Mouse (Mus musculus): ENCODE measurements around the gene Actbl2. TPM values are rescaled to one million over a fixed set of nuclear protein-coding genes. Genes with fewer than 3 reads are reported as not detected.
A peak's percentile ranks its signal among the peaks of the same experiment; 100 is the strongest.

Gene Actbl2
- 0.05 TPM in 1 of 2 replicates, not detected in the other for polyA plus RNA-seq (2015; fragmentation: Nextera tagmentation; extraction: Ambion mirVana)

DNA sequence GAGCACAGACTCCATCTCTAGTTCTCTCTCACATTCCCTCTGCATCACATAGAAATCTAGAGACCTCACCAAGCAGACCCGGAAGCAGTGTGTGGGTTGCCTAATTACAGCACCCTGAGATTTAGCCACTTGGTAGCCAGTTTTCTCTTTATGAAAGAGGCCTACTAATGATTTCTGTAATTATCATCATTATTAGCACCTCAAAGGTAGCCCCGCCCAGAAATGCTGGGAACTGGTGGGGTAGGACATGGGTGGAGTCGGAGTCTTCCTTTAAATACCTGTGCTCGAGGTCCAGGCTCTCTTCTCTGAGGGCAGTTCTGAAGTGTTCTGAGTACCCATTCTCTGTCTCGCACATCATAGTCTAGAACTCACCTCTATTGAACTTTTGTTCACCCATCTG lies at the start of gene Actbl2:
Gene Actbl2 (plus strand): TSS at position 301 of the 400 bp plus-strand sequence.
- Histone ChIP-seq H3K4me2 (ENCODE audit: low read length) (no peak within 1 kb of the TSS), H3K36me3 (ENCODE audit: control insufficient read depth, insufficient read depth, low read length) (no peaks in the 10 kb centered on the region), H3K4me1 (ENCODE audit: control insufficient read depth, insufficient read depth, low read depth, low read length) (no peaks in the 10 kb centered on the region), H3K27ac (ENCODE audit: low read depth, low read length) (no peak within 1 kb of the TSS), H3K27me3 (replicated peaks; ENCODE audit: control insufficient read depth, insufficient read depth, low read length) (no peaks in the 10 kb centered on the region), H3K9ac (ENCODE audit: low read depth, low read length) (no peak within 1 kb of the TSS), H3K4me3 (ENCODE audit: low read length) (no peak within 1 kb of the TSS), H3K9me3 (ENCODE audit: control insufficient read depth, low read length) (no peaks in the 10 kb centered on the region)
- no peak for ATAC-seq
- whole genome bisulfite sequencing: 95% methylated on average over 5 of the region's 5 CpGs

DNA sequence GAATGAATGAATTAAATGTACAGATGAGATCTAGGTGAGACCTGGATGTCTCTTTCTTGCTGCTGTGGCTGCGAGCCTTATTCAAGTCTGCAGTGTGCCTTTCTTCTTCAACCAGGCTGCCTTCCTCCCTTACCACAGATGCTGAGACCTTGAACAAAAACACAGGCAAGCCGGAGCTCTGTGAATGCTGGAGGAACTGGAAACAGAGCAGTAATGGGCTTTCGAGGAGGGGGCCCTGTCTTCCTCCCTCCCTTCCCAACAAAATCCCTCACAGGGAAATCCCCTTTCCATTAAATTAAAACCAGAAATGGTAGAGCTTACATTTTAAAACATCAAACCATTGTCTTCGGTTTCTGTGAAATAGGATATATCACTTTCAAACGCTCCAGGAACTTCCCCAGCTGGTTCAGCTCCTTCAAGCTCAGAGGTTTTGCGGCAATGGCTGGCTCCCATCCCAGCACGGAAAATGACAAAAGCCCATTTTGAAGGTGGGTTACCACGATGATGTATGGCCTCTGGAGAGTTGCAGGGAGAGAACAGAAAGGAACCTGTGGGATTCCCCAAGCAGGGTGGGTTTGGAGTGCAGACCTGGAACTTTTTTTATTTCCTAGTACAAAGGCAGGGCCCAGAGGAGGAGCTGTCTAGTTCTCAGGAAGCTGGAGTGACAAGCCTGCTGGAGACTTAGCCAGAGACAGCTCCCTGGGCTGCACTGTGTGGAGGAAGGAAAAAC lies 44.0 kb upstream of the Actbl2 start:
- H3K9ac ChIP-seq (ENCODE audit: low read depth, low read length): no peak overlapping the region
- no peaks in the 10 kb centered on the region for H3K4me1 ChIP-seq (ENCODE audit: control insufficient read depth, insufficient read depth, low read depth, low read length)
- no peak for ATAC-seq
- H3K36me3 ChIP-seq (ENCODE audit: control insufficient read depth, insufficient read depth, low read length): no peaks in the 10 kb centered on the region
- H3K4me2 ChIP-seq (ENCODE audit: low read length): no peak overlapping the region
- no peak overlapping the region for H3K4me3 ChIP-seq (ENCODE audit: low read length)
- H3K27ac ChIP-seq (ENCODE audit: low read depth, low read length): no peak overlapping the region
- 51% methylated on average over 8 of the region's 8 CpGs for WGBS
- no peaks in the 10 kb centered on the region for H3K27me3 ChIP-seq (replicated peaks; ENCODE audit: control insufficient read depth, insufficient read depth, low read length)
- H3K9me3 ChIP-seq (ENCODE audit: control insufficient read depth, low read length): no peaks in the 10 kb centered on the region

- WGBS: 35% methylated on average over 5 of the region's 5 CpGs
- Histone ChIP-seq H3K4me2 (ENCODE audit: low read length) (no peak overlapping the region), H3K4me1 (ENCODE audit: control insufficient read depth, insufficient read depth, low read depth, low read length) (no peaks in the 10 kb centered on the region), H3K9ac (ENCODE audit: low read depth, low read length) (no peak overlapping the region), H3K36me3 (ENCODE audit: control insufficient read depth, insufficient read depth, low read length) (no peaks in the 10 kb centered on the region), H3K27ac (ENCODE audit: low read depth, low read length) (no peak overlapping the region), H3K27me3 (replicated peaks; ENCODE audit: control insufficient read depth, insufficient read depth, low read length) (no peaks in the 10 kb centered on the region), H3K9me3 (ENCODE audit: control insufficient read depth, low read length) (no peaks in the 10 kb centered on the region), H3K4me3 (ENCODE audit: low read length) (no peak overlapping the region)
- ATAC-seq: no peak
Observed at GRCm38 (mm10) chr13:111228768-111229167, 26.0 kb upstream of the Actbl2 start.

GRCm38 (mm10) chr13:111229541-111229940 lies 25.3 kb upstream of the Actbl2 start:
- Histone ChIP-seq H3K9me3 (ENCODE audit: control insufficient read depth, low read length) (no peaks in the 10 kb centered on the region), H3K27ac (ENCODE audit: low read depth, low read length) (no peak overlapping the region), H3K4me3 (ENCODE audit: low read length) (no peak overlapping the region), H3K27me3 (replicated peaks; ENCODE audit: control insufficient read depth, insufficient read depth, low read length) (no peaks in the 10 kb centered on the region), H3K4me1 (ENCODE audit: control insufficient read depth, insufficient read depth, low read depth, low read length) (no peaks in the 10 kb centered on the region), H3K9ac (ENCODE audit: low read depth, low read length) (no peak overlapping the region), H3K36me3 (ENCODE audit: control insufficient read depth, insufficient read depth, low read length) (no peaks in the 10 kb centered on the region), H3K4me2 (ENCODE audit: low read length) (no peak overlapping the region)
- WGBS: 84% methylated on average over 6 of the region's 6 CpGs
- ATAC-seq: no peak

DNA sequence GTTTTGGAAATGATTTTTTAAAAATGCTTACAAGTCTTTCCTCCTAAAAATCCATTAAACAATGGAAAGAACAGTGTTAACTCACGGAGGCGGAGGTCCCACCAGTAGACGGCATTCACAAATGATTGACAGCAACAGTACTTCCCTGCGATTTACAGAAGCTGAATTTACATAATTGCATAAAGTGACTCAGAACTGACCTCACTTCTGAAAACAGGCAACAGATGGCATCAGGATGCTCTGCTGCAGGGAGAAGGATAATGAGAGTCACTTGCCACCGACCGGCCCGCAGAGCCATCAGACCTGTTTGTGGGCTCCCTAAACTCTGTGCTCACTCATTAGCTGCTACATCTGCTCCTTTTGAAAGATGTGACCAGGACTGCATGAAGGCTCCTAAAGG lies 22.4 kb upstream of the Actbl2 start:
- Histone ChIP-seq H3K9ac (ENCODE audit: low read depth, low read length) (no peak overlapping the region), H3K27ac (ENCODE audit: low read depth, low read length) (no peak overlapping the region), H3K4me1 (ENCODE audit: control insufficient read depth, insufficient read depth, low read depth, low read length) (no peaks in the 10 kb centered on the region; the same call in 1 of the 2 replicates), H3K36me3 (ENCODE audit: control insufficient read depth, insufficient read depth, low read length) (no peaks in the 10 kb centered on the region), H3K4me2 (ENCODE audit: low read length) (no peak overlapping the region), H3K9me3 (ENCODE audit: control insufficient read depth, low read length) (no peaks in the 10 kb centered on the region), H3K27me3 (replicated peaks; ENCODE audit: control insufficient read depth, insufficient read depth, low read length) (no peaks in the 10 kb centered on the region), H3K4me3 (ENCODE audit: low read length) (no peak overlapping the region)
- WGBS: 45% methylated on average over 7 of the region's 7 CpGs
- no peak for ATAC-seq

DNA sequence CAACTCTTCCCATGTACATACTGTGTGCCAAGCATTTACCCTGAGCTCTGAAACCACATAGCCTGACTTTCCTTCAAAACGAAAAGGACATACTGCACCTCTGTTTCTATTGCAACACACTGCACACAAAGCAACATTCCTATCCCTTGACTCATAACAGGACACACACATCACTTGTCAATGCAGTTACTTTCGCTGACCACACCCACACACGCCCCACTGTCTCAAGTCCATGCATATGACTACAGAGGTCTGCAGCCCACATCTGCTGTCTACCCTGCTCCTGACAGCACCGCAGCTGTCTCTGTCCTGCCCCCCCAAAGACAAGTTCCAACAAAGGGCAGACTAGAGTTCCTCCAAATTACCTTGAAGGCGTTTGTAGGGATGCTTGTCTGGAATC lies 21.5 kb upstream of the Actbl2 start:
- Histone ChIP-seq H3K36me3 (ENCODE audit: control insufficient read depth, insufficient read depth, low read length) (no peaks in the 10 kb centered on the region), H3K4me2 (ENCODE audit: low read length) (no peak overlapping the region), H3K9ac (ENCODE audit: low read depth, low read length) (no peak overlapping the region), H3K4me3 (ENCODE audit: low read length) (no peak overlapping the region), H3K9me3 (ENCODE audit: control insufficient read depth, low read length) (no peaks in the 10 kb centered on the region), H3K4me1 (ENCODE audit: control insufficient read depth, insufficient read depth, low read depth, low read length) (no peaks in the 10 kb centered on the region; the same call in 1 of the 2 replicates), H3K27me3 (replicated peaks; ENCODE audit: control insufficient read depth, insufficient read depth, low read length) (no peaks in the 10 kb centered on the region), H3K27ac (ENCODE audit: low read depth, low read length) (no peak overlapping the region)
- 71% methylated on average over 5 of the region's 5 CpGs for WGBS
- no peak for ATAC-seq

DNA sequence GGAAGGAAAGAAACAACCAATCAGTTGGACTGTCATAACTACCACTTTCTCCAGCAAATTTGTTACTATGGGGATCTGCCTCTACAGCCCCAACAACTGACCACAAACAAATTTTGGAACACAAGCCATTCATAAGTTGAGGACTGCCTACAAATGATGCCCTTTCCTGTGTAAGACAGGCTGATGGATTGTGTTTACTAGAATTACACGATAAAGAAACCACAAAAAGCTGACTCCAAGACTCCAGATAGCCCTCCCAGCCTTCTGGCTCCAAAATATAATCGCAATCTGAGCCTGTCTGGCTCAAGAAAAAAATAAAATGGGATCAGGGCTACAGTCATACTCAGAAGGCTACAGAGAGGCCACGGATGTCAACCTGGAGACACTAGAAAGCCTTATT lies 20.2 kb upstream of the Actbl2 start:
- no peak for ATAC-seq
- H3K27ac ChIP-seq (ENCODE audit: low read depth, low read length): no peak overlapping the region
- WGBS: 84% methylated on average over 3 of the region's 3 CpGs

DNA sequence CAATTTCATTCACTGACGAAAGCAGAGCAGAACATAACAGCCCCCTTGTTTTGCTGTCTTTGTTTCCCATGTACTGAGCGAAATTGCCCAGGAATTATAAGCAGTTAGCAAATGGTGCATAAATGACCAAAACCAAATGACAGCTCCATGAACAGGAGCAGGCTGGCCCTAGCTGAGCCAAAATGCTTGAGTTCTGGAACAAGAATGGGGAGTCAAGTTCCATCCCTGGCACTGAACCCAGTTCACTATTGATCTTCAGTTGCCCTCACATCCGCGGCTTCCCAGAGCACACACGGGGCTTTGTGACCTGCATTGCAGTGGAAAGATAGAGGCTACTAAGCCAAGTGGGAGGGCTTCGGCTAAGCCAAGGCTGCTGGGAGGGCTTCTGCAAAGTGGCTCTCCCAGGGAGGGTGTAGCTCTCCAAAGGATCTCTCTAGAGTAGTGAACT lies 19.1 kb upstream of the Actbl2 start:
- Histone ChIP-seq H3K4me1 (ENCODE audit: control insufficient read depth, insufficient read depth, low read depth, low read length) (no peaks in the 10 kb centered on the region; the same call in 1 of the 2 replicates), H3K4me2 (ENCODE audit: low read length) (no peak overlapping the region), H3K27ac (ENCODE audit: low read depth, low read length) (no peak overlapping the region), H3K9me3 (ENCODE audit: control insufficient read depth, low read length) (no peaks in the 10 kb centered on the region; the same call in 1 of the 2 replicates), H3K9ac (ENCODE audit: low read depth, low read length) (no peak overlapping the region), H3K4me3 (ENCODE audit: low read length) (no peak overlapping the region), H3K27me3 (replicated peaks; ENCODE audit: control insufficient read depth, insufficient read depth, low read length) (no peaks in the 10 kb centered on the region), H3K36me3 (ENCODE audit: control insufficient read depth, insufficient read depth, low read length) (no peaks in the 10 kb centered on the region)
- 48% methylated on average over 6 of the region's 6 CpGs for WGBS
- peak; percentile 92 for ATAC-seq

More for the DNA sequence above, 20.2 kb upstream of the Actbl2 start:
- Histone ChIP-seq H3K9ac (ENCODE audit: low read depth, low read length) (no peak overlapping the region), H3K4me1 (ENCODE audit: control insufficient read depth, insufficient read depth, low read depth, low read length) (no peaks in the 10 kb centered on the region; the same call in 1 of the 2 replicates), H3K27me3 (replicated peaks; ENCODE audit: control insufficient read depth, insufficient read depth, low read length) (no peaks in the 10 kb centered on the region), H3K9me3 (ENCODE audit: control insufficient read depth, low read length) (no peaks in the 10 kb centered on the region), H3K4me2 (ENCODE audit: low read length) (no peak overlapping the region), H3K4me3 (ENCODE audit: low read length) (no peak overlapping the region), H3K36me3 (ENCODE audit: control insufficient read depth, insufficient read depth, low read length) (no peaks in the 10 kb centered on the region)

DNA sequence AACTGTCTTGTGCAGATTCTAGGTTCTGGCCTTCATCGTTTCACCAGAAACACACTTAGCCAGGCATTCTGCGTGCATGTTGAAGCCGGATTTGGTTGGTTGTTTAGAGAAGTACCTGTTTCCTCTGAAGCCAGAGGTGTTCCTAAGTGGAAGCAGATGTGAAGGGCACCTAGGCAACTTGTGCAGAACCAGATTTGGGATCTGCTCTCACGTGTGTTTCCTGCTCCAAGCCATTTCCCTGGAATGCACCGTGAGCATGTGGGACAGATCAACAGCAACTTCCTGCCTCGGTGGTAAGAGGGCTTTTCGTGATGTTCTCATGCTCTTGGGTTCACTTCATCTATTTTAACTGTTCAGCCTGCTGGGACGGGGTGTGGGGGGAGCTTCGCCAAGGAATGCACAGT lies 18.4 kb upstream of the Actbl2 start:
- Histone ChIP-seq H3K36me3 (ENCODE audit: control insufficient read depth, insufficient read depth, low read length) (no peaks in the 10 kb centered on the region), H3K4me1 (ENCODE audit: control insufficient read depth, insufficient read depth, low read depth, low read length) (no peaks in the 10 kb centered on the region; the same call in 1 of the 2 replicates), H3K9ac (ENCODE audit: low read depth, low read length) (no peak overlapping the region), H3K4me2 (ENCODE audit: low read length) (no peak overlapping the region), H3K27me3 (replicated peaks; ENCODE audit: control insufficient read depth, insufficient read depth, low read length) (no peaks in the 10 kb centered on the region), H3K4me3 (ENCODE audit: low read length) (no peak overlapping the region), H3K27ac (ENCODE audit: low read depth, low read length) (peak overlapping the region; percentile 10; the same call in 1 of the 2 replicates), H3K9me3 (ENCODE audit: control insufficient read depth, low read length) (no peaks in the 10 kb centered on the region; the same call in 1 of the 2 replicates)
- no peak for ATAC-seq
- WGBS: 84% methylated on average over 9 of the region's 9 CpGs

All from hindbrain, embryonic 16.5 days (tissue).